Mouse (Mus musculus) midbrain, embryonic 15.5 days (tissue): ENCODE measurements around the gene Slc15a5. TPM values are rescaled to one million over a fixed set of nuclear protein-coding genes. Genes with fewer than 3 reads are reported as not detected.
"Not testable (repeated sequence)": the region's sequence is repeated elsewhere in the genome, so short reads cannot be mapped to it uniquely, and the experiment has no call there.

Experiments used
- ATAC-seq: fragments of 200-750 bp; cut with Nextera tagmentation; replicated peaks from 2 replicates; pipeline ENCODE4 v1.8.0; 2017; ENCODE audit warnings: moderate TSS enrichment
- H3K27ac ChIP-seq: fragments of 300-500 bp; sonication (generic); 2 replicates; pipeline ENCODE4 v1.5.1; 2015; ENCODE audit warnings: mild to moderate bottlenecking, inconsistent platforms
- H3K27me3 ChIP-seq: fragments of 300-500 bp; sonication (generic); replicated peaks from 2 replicates; pipeline ENCODE4 v1.6.1; 2015; ENCODE audit warnings: inconsistent platforms
- H3K36me3 ChIP-seq: fragments of 300-500 bp; sonication (generic); replicated peaks from 2 replicates; pipeline ENCODE4 v1.6.1; 2015; ENCODE audit warnings: inconsistent platforms
- H3K4me1 ChIP-seq: fragments of 300-500 bp; sonication (generic); 2 replicates; pipeline ENCODE4 v1.6.1; 2015; ENCODE audit warnings: inconsistent platforms
- H3K4me2 ChIP-seq: fragments of 300-500 bp; sonication (generic); 2 replicates; pipeline ENCODE4 v1.6.1; 2015; ENCODE audit warnings: inconsistent platforms, mild to moderate bottlenecking, moderate library complexity
- H3K4me3 ChIP-seq: fragments of 300-500 bp; sonication (generic); 2 replicates; pipeline ENCODE4 v1.5.1; 2015; ENCODE audit warnings: mild to moderate bottlenecking, inconsistent platforms
- H3K9ac ChIP-seq: fragments of 300-500 bp; sonication (generic); 2 replicates; pipeline ENCODE4 v1.6.1; 2015; ENCODE audit warnings: mild to moderate bottlenecking, inconsistent platforms
- H3K9me3 ChIP-seq: fragments of 300-500 bp; sonication (generic); 2 replicates; pipeline ENCODE4 v1.6.1; 2016; ENCODE audit warnings: inconsistent platforms
- WGBS: fragments of 180-500 bp; shearing (Covaris S2); methylation state at CpG from one replicate; pipeline ENCODE4 v1.1.7; 2015; ENCODE audit warnings: mixed read lengths; 5-methylcytosine and 5-hydroxymethylcytosine counted together
- polyA plus RNA-seq: library from polyadenylated mRNA; unstranded; fragments of >200 nt; fragmentation: Nextera tagmentation; extraction: Ambion mirVana; gene quantifications from 2 replicates; pipeline ENCODE4 v1.2.1, GENCODE M21; 2015

Gene Slc15a5
- 0.14 TPM in 1 of 2 replicates, not detected in the other for polyA plus RNA-seq

DNA sequence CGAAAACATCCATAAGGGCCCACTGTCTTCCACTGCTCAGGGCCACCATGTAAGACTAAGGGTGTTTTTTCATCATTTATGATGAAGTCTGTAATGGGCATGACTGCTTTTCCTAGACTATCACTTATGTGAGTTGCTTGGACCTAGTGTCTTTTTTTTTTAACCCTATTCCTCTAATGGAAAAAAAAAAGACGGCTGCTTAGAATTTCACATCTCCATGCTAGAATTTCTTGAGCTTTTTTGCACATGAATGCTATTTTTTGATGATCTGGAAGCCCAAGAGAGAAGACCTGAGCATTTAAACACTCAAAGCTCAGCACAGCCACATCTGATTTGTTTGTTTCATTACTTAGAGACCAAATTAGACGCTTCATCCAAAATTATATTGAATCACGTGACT lies at the start of gene Slc15a5:
Gene Slc15a5, minus strand, starts transcription at position 101 of the 400 bp plus-strand sequence.
- no peak within 1 kb of the TSS for H3K4me2 ChIP-seq
- no peaks in the 10 kb centered on the region for H3K9me3 ChIP-seq
- H3K27me3 ChIP-seq = no peaks in the 10 kb centered on the region
- no peak within 1 kb of the TSS for H3K27ac ChIP-seq
- H3K4me1 ChIP-seq = no peaks in the 10 kb centered on the region
- ATAC-seq = no peak
- H3K4me3 ChIP-seq = no peak within 1 kb of the TSS
- no peaks in the 10 kb centered on the region for H3K36me3 ChIP-seq
- WGBS = 83% methylated on average over 4 of the region's 4 CpGs
- H3K9ac ChIP-seq = no peak within 1 kb of the TSS

DNA sequence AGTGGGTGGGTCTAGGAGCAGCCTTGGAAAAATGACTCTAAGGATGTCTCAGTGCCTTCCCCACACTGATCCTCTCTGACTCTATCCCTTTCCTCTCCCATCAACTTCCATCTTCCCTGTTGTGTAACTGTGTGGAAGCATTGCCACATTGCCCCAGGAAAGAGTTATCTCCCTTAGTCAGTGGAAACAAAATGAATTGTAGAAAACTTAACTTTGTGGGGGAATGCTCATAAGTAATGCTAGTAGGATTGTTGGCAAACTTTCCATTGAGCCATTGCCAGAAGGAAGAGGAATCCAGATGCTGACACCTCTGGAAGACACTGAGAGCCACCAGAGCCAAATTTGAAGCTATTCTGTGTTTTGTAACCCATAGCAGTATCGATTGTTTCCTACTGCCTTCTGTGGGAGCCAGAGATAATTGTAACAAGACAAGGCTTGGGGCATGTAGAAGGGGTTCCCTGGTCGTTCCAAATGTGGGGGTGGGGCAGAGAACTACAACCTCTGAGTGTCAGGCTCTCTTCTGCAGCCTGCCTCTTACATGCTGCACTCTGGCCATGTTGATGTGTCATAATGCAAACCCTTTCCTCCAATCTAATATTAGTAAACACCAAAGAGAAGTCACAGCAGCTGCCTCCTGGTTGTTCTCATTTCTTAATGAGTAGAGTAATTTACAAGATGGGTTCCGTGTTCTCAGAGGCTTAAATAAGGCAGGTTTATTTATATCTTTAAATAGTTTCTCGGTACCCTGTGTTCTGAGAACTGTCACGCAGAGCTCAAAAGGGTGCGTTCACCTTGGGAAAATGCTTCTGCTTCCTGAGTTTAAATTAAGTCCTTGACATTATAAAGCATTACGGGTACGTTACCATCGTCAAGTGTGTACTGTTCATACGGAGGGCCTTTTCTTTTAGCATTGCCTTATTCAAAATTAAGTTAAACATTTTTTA lies 48.9 kb upstream of the Slc15a5 start:
- Histone ChIP-seq H3K9me3 (no peaks in the 10 kb centered on the region), H3K4me2 (no peak overlapping the region), H3K9ac (no peak overlapping the region), H3K27me3 (no peaks in the 10 kb centered on the region), H3K36me3 (no peaks in the 10 kb centered on the region), H3K27ac (no peak overlapping the region), H3K4me3 (no peak overlapping the region), H3K4me1 (no peaks in the 10 kb centered on the region)
- ATAC-seq = no peak
- 82% methylated on average over 10 of the region's 10 CpGs for WGBS

GRCm38 (mm10) chr6:138117496-138117895 lies 37.8 kb upstream of the Slc15a5 start:
- no peak overlapping the region for H3K4me3 ChIP-seq
- WGBS = 81% methylated on average over 3 of the region's 3 CpGs
- no peak overlapping the region for H3K27ac ChIP-seq
- no peaks in the 10 kb centered on the region for H3K27me3 ChIP-seq
- no peak for ATAC-seq
- H3K4me1 ChIP-seq = no peaks in the 10 kb centered on the region
- no peaks in the 10 kb centered on the region for H3K36me3 ChIP-seq
- H3K4me2 ChIP-seq = no peak overlapping the region
- H3K9ac ChIP-seq = no peak overlapping the region
- no peaks in the 10 kb centered on the region for H3K9me3 ChIP-seq

DNA sequence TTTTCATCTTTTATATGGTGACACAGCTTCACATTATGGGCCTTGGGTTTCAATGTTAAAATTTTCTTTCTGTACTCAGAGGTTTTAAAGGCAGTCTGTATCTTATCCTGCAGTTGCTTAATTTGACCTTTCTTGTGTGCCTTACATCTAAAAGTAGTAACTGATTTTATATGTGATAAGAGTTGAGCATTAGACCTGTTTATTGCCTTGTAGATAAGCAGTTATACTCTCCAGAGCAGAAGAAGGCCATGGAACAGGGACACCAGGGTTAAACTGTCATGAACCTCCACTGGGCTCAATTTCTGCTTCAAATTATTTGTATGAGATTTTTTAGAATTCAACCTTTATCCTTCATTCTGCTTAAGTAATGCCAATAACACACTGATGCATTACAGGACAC lies 24.8 kb upstream of the Slc15a5 start:
- no peaks in the 10 kb centered on the region for H3K27me3 ChIP-seq
- no peak overlapping the region for H3K4me2 ChIP-seq
- no peak overlapping the region for H3K27ac ChIP-seq
- H3K9me3 ChIP-seq = no peaks in the 10 kb centered on the region
- no peaks in the 10 kb centered on the region for H3K4me1 ChIP-seq
- no peaks in the 10 kb centered on the region for H3K36me3 ChIP-seq
- ATAC-seq = no peak
- no peak overlapping the region for H3K4me3 ChIP-seq
- H3K9ac ChIP-seq = no peak overlapping the region

DNA sequence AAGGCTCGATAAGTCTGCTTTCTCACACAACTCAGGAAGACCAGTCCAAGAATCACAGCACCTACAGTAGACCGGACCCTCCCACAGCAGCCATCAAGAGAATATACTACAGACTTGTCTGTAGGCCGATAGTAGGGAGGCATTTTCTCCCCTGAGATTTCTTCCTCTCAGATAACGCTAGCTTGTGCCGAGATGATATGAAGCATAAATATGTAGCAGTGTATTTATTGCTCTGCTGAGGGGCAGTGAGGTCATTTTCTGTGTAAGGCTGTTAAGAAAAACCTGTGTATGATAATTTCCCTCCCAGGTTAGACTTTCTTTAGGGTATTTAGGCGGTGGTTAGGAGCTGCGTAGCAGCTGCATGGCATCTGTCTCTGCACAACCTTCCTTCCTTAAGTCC lies 23.2 kb upstream of the Slc15a5 start:
- Histone ChIP-seq H3K36me3 (no peaks in the 10 kb centered on the region), H3K27ac (no peak overlapping the region), H3K27me3 (no peaks in the 10 kb centered on the region), H3K9me3 (no peaks in the 10 kb centered on the region), H3K4me3 (no peak overlapping the region), H3K4me1 (no peaks in the 10 kb centered on the region), H3K9ac (no peak overlapping the region), H3K4me2 (no peak overlapping the region)
- no peak for ATAC-seq
- 82% methylated on average over 7 of the region's 7 CpGs for WGBS

- no peaks in the 10 kb centered on the region for H3K36me3 ChIP-seq
- 91% methylated on average over 4 of the region's 4 CpGs for WGBS
- no peak overlapping the region for H3K4me2 ChIP-seq
- H3K27me3 ChIP-seq = no peaks in the 10 kb centered on the region
- no peaks in the 10 kb centered on the region for H3K9me3 ChIP-seq
- ATAC-seq = no peak
- H3K4me3 ChIP-seq = no peak overlapping the region
- no peak overlapping the region for H3K27ac ChIP-seq
- no peaks in the 10 kb centered on the region for H3K4me1 ChIP-seq
- H3K9ac ChIP-seq = no peak overlapping the region
These were observed 22.1 kb upstream of the Slc15a5 start for GRCm38 (mm10) chr6:138101843-138102242.

DNA sequence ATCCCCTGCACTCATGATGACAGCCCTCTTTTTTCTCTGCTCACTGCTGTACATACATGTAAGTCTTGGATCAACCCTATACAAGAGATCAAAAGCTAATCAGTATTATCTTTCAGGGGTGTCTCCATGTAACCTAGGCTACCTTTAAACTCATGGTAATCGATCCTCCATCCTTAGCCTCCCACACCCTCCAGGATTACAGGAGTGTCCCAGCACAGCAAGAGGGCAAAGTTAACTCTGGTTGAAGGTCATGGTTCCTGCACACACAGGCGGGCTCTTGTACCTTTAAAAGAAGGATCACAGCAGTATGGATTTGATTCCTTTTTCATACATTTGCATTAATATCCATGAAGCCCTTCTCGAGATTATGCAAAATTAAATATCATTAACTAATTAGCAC lies 19.9 kb upstream of the Slc15a5 start:
- H3K4me3 ChIP-seq = no peak overlapping the region
- 59% methylated on average over 3 of the region's 3 CpGs for WGBS
- no peak for ATAC-seq
- no peak overlapping the region for H3K4me2 ChIP-seq
- no peaks in the 10 kb centered on the region for H3K27me3 ChIP-seq
- H3K4me1 ChIP-seq = no peaks in the 10 kb centered on the region
- H3K36me3 ChIP-seq = no peaks in the 10 kb centered on the region
- H3K27ac ChIP-seq = no peak overlapping the region
- H3K9me3 ChIP-seq = no peaks in the 10 kb centered on the region
- H3K9ac ChIP-seq = no peak overlapping the region

GRCm38 (mm10) chr6:138095060-138095459 lies 15.3 kb upstream of the Slc15a5 start:
- no peak overlapping the region for H3K27ac ChIP-seq
- no peaks in the 10 kb centered on the region for H3K36me3 ChIP-seq
- H3K4me2 ChIP-seq = no peak overlapping the region
- ATAC-seq = no peak
- 91% methylated on average over 3 of the region's 3 CpGs for WGBS
- H3K9me3 ChIP-seq = no peaks in the 10 kb centered on the region
- no peaks in the 10 kb centered on the region for H3K4me1 ChIP-seq
- H3K4me3 ChIP-seq = no peak overlapping the region
- H3K27me3 ChIP-seq = no peaks in the 10 kb centered on the region
- no peak overlapping the region for H3K9ac ChIP-seq

GRCm38 (mm10) chr6:138092432-138092831 lies 12.7 kb upstream of the Slc15a5 start:
- H3K27me3 ChIP-seq = no peaks in the 10 kb centered on the region
- WGBS = 89% methylated on average over 7 of the region's 7 CpGs
- H3K9ac ChIP-seq = no peak overlapping the region
- no peak overlapping the region for H3K4me2 ChIP-seq
- no peak for ATAC-seq
- no peak overlapping the region for H3K27ac ChIP-seq
- H3K9me3 ChIP-seq = no peaks in the 10 kb centered on the region
- H3K4me3 ChIP-seq = no peak overlapping the region
- H3K4me1 ChIP-seq = no peaks in the 10 kb centered on the region
- H3K36me3 ChIP-seq = no peaks in the 10 kb centered on the region

DNA sequence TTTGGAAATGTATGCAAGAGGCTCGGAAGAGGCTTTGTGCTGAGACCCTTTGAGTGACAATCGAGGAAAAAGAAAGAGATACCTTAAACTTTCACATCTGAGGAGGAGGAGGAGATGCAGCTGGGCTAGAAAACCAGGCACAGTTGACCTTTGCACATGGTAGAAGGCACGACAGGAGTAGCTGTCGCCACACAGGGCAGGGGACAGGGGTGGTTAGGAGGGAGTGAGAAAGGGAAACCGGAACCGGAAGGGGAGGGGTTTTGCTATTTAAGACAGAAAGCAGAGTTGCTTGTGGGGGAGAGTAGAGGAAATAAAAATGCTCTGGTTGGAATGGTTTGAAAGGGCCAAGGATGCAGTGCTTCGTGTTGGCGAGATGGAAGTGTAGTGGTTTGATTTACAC lies 9.4 kb upstream of the Slc15a5 start:
- Histone ChIP-seq H3K9me3 (no peaks in the 10 kb centered on the region), H3K4me3 (no peak overlapping the region), H3K36me3 (no peaks in the 10 kb centered on the region), H3K4me1 (no peaks in the 10 kb centered on the region), H3K27ac (no peak overlapping the region), H3K9ac (no peak overlapping the region), H3K27me3 (no peaks in the 10 kb centered on the region), H3K4me2 (no peak overlapping the region)
- WGBS = 82% methylated on average over 8 of the region's 8 CpGs
- no peak for ATAC-seq

- not testable (repeated sequence) for H3K36me3 ChIP-seq, H3K4me1 ChIP-seq, H3K4me3 ChIP-seq, H3K27me3 ChIP-seq, H3K27ac ChIP-seq, H3K9me3 ChIP-seq, ATAC-seq, H3K9ac ChIP-seq, H3K4me2 ChIP-seq
These were observed 6.7 kb upstream of the Slc15a5 start for GRCm38 (mm10) chr6:138086421-138086820.

GRCm38 (mm10) chr6:138080778-138081549 lies 1.2 kb upstream of the Slc15a5 start:
- ATAC-seq = no peak
- Histone ChIP-seq H3K9ac (no peak overlapping the region), H3K4me1 (no peaks in the 10 kb centered on the region), H3K4me2 (no peak overlapping the region), H3K9me3 (no peaks in the 10 kb centered on the region), H3K27ac (no peak overlapping the region), H3K27me3 (no peaks in the 10 kb centered on the region), H3K36me3 (no peaks in the 10 kb centered on the region), H3K4me3 (no peak overlapping the region)
- WGBS = 89% methylated on average over 6 of the region's 6 CpGs
